Mouse (Mus musculus): ENCODE measurements around the gene Fndc3b.

DNA sequence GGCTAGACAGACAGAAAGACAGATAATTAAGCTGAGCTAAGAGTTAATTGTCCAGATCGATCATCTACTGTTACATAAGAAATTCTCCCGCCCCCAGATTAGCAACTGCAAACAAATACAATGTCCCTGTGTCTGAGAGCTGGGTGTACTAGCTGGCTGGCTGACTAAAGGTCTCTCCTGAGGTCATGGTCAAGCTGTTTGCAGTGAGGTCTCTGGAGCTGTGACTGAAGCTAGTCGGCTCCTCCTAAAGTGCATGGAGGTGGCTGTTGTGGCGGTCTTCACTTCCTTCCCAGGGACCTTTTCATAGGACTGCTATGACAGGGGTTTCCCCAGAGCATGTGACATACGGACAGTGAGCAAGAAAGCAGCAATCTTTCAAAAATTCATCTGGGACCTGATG is 40.5 kb upstream of the Fndc3b start:
- TF ChIP-seq CTCF (IDR thresholded peaks at IDR 0.05; ENCODE audit: low read depth): no peak
- TF ChIP-seq EP300 (IDR thresholded peaks at IDR 0.05; ENCODE audit: low read depth): no peak

Measured in liver, embryonic 14.5 days (tissue).